12 mouse cellular contexts compared by ENCODE assay signal in genomic region chr10:62296086-62296872, GRCm38 (mm10). TPM values are rescaled to one million over a fixed set of nuclear protein-coding genes. Genes with fewer than 3 reads are reported as not detected.
DNase-seq lines count a peak whose midpoint lies in the region; ATAC-seq and TF ChIP-seq lines count a peak whose summit lies in the region.
"Had no signal": no experiment of that assay in that cellular context is flagged by ENCODE, and none has a peak within 500 bp of the region (broad histone marks: within the 10 kb centered on the region; RNA-seq: fewer than 3 reads in every experiment).

No protein-coding gene starts in this region.

- no peaks in the 10 kb centered on the region for H3K4me1 ChIP-seq in forebrain, embryonic 12.5 days
- no peaks in the 10 kb centered on the region; the same call in 1 of the 2 replicates for H3K4me1 ChIP-seq in forebrain, embryonic 15.5 days
- H3K4me1 ChIP-seq in E14TG2a.4 (replicated peaks; ENCODE audit: low read depth, low read length): peaks cover 27% of the 10 kb centered on the region

- TF ChIP-seq CTCF in E14TG2a.4 (conservative IDR thresholded peaks at IDR 0.05; ENCODE audit: low read length): no peak

- H3K36me3 ChIP-seq in forebrain, embryonic 12.5 days (replicated peaks): peaks cover 7% of the 10 kb centered on the region; the same call in 1 of the 2 replicates
- H3K36me3 ChIP-seq in forebrain, embryonic 15.5 days: peaks cover 11% of the 10 kb centered on the region; the same call in 1 of the 2 replicates
- peaks cover 52% of the 10 kb centered on the region for H3K36me3 ChIP-seq in E14TG2a.4 (ENCODE audit: insufficient read depth, low read length)

- 65% methylated on average over 20 of the region's 26 CpGs for WGBS in forebrain, embryonic 12.5 days
- 49% methylated on average over 22 of the region's 26 CpGs for WGBS in forebrain, embryonic 15.5 days

- H3K9me3 ChIP-seq in forebrain, embryonic 12.5 days: no peaks in the 10 kb centered on the region
- no peaks in the 10 kb centered on the region for H3K9me3 ChIP-seq in forebrain, embryonic 15.5 days
- no peaks in the 10 kb centered on the region for H3K9me3 ChIP-seq in E14TG2a.4 (ENCODE audit: low read length)
- H3K9me3 ChIP-seq: lung, embryonic 15.5 days had no signal

- no peak for ATAC-seq in forebrain, embryonic 12.5 days (ENCODE audit: low FRiP score)
- ATAC-seq in forebrain, embryonic 15.5 days (replicated peaks): no peak
- ATAC-seq: inflammation-experienced regulatory T-cells, adult 6 months had no signal

- peak; percentile 68 for DNase-seq in R1 (ENCODE audit: low read depth, low spot score)
- peak; percentile 22 for DNase-seq in neural tube, embryonic 10.5 days (ENCODE audit: extremely low spot score, low spot score)
- DNase-seq in layer of hippocampus, postnatal 36 days: no peak
- DNase-seq in adrenal gland, adult (ENCODE audit: inconsistent age in 2 of 2, low spot score in 1 of 2): no peak
- DNase-seq in thymus, postnatal 4 days: no peak

- H3K27me3 ChIP-seq in forebrain, embryonic 12.5 days: no peaks in the 10 kb centered on the region
- no peaks in the 10 kb centered on the region for H3K27me3 ChIP-seq in forebrain, embryonic 15.5 days
- H3K27me3 ChIP-seq in E14TG2a.4 (ENCODE audit: insufficient read depth, low read length): 0 out of 2 replicates have a peak, but pooled peaks cover 3% of the 10 kb centered on the region
- H3K27me3 ChIP-seq: lung, embryonic 15.5 days had no signal

- no peak overlapping the region for H3K4me3 ChIP-seq in forebrain, embryonic 12.5 days (replicated peaks)
- no peak overlapping the region for H3K4me3 ChIP-seq in forebrain, embryonic 15.5 days
- peak overlapping the region; percentile 52; the same call in 1 of the 2 replicates for H3K4me3 ChIP-seq in E14TG2a.4 (replicated peaks; ENCODE audit: low read length)
- H3K4me3 ChIP-seq: lung, embryonic 15.5 days had no signal

- H3K27ac ChIP-seq in forebrain, embryonic 12.5 days: no peak overlapping the region
- no peak overlapping the region for H3K27ac ChIP-seq in forebrain, embryonic 15.5 days (replicated peaks)
- H3K27ac ChIP-seq: lung, embryonic 15.5 days had no signal

- 0 out of 2 replicates have a peak overlapping the region, but pooled peaks have one; percentile 10 for H3K4me2 ChIP-seq in forebrain, embryonic 12.5 days
- H3K4me2 ChIP-seq in forebrain, embryonic 15.5 days (replicated peaks): no peak overlapping the region
- H3K4me2 ChIP-seq: lung, embryonic 15.5 days had no signal

- H3K9ac ChIP-seq in forebrain, embryonic 12.5 days: no peak overlapping the region
- no peak overlapping the region for H3K9ac ChIP-seq in forebrain, embryonic 15.5 days (replicated peaks)
- H3K9ac ChIP-seq: lung, embryonic 15.5 days had no signal

RNA-seq across cellular contexts. Expression of gene Tacr2, which starts 44.0 kb away (rescaled TPM):
- not detected in 2 replicates for polyA plus RNA-seq in forebrain, embryonic 12.5 days (2016; fragmentation: Nextera tagmentation; extraction: Ambion mirVana)
- not detected in 2 replicates for polyA plus RNA-seq in forebrain, embryonic 15.5 days (2015; fragmentation: Nextera tagmentation; extraction: Ambion mirVana)
- not detected for total RNA-seq in layer of hippocampus, postnatal 36 days (2021)
- total RNA-seq: heart, adult 8-10 months had no signal
- polyA plus RNA-seq: inflammation-experienced regulatory T-cells, adult 6 months; limb, embryonic 11.5 days had no signal

Comparison
In these comparisons a context has a peak if more than half of its experiments do, and no peak if none do; other contexts are left out.
1. DNase-seq: peak in R1 (single experiment) and neural tube, embryonic 10.5 days (single experiment); none in layer of hippocampus, postnatal 36 days (0 of 2), adrenal gland, adult (0 of 2) and thymus, postnatal 4 days (single experiment).